Mouse (Mus musculus) embryonic facial prominence, embryonic 12.5 days (tissue): ENCODE data around the gene Ssbp3. TPM values are rescaled to one million over a fixed set of nuclear protein-coding genes. Genes with fewer than 3 reads are reported as not detected.

Source experiments
- ATAC-seq: fragments of 200-750 bp; cut with Nextera tagmentation; 2 replicates; pipeline ENCODE4 v1.8.0; 2017; ENCODE audit not compliant: insufficient number of reproducible peaks, insufficient read depth, low FRiP score, low TSS enrichment
- H3K27ac ChIP-seq: fragments of 300-500 bp; sonication (generic); 2 replicates; pipeline ENCODE4 v1.5.1; 2016; ENCODE audit warnings: mild to moderate bottlenecking
- H3K27me3 ChIP-seq: fragments of 300-500 bp; sonication (generic); 2 replicates; pipeline ENCODE4 v1.6.1; 2016; ENCODE audit warnings: mild to moderate bottlenecking, moderate library complexity
- H3K36me3 ChIP-seq: fragments of 300-500 bp; sonication (generic); 2 replicates; pipeline ENCODE4 v1.6.1; 2016; ENCODE audit warnings: mild to moderate bottlenecking
- H3K4me1 ChIP-seq: fragments of 300-500 bp; sonication (generic); 2 replicates; pipeline ENCODE4 v1.6.1; 2016
- H3K4me2 ChIP-seq: fragments of 300-500 bp; sonication (generic); replicated peaks from 2 replicates; pipeline ENCODE4 v1.6.1; 2016; ENCODE audit warnings: mild to moderate bottlenecking, moderate library complexity
- H3K4me3 ChIP-seq: fragments of 300-500 bp; sonication (generic); 2 replicates; pipeline ENCODE4 v1.5.1; 2016; ENCODE audit warnings: mild to moderate bottlenecking
- H3K9ac ChIP-seq: fragments of 300-500 bp; sonication (generic); 2 replicates; pipeline ENCODE4 v1.6.1; 2016; ENCODE audit warnings: mild to moderate bottlenecking, moderate library complexity
- H3K9me3 ChIP-seq: fragments of 300-500 bp; sonication (generic); 2 replicates; pipeline ENCODE4 v1.6.1; 2016; ENCODE audit warnings: mild to moderate bottlenecking, moderate library complexity
- WGBS: fragments of 180-500 bp; shearing (Covaris S2); methylation state at CpG from one replicate; pipeline ENCODE4 v1.1.7; 2016; 5-methylcytosine and 5-hydroxymethylcytosine counted together
- polyA plus RNA-seq: library from polyadenylated mRNA; unstranded; fragments of >200 nt; fragmentation: Nextera tagmentation; extraction: Ambion mirVana; gene quantifications from 2 replicates; pipeline ENCODE4 v1.2.1, GENCODE M21; 2016

Ssbp3 gene
- polyA plus RNA-seq, 1 experiment from 2014 or later = 279 TPM

- WGBS = 80% methylated on average over 7 of the region's 7 CpGs
- Histone ChIP-seq H3K36me3 (0 out of 2 replicates have a peak, but pooled peaks cover 5% of the 10 kb centered on the region), H3K4me3 (no peak overlapping the region), H3K4me1 (peaks cover 95% of the 10 kb centered on the region), H3K27ac (peak overlapping the region; percentile 26; the same call in 1 of the 2 replicates), H3K27me3 (no peaks in the 10 kb centered on the region), H3K4me2 (no peak overlapping the region), H3K9ac (no peak overlapping the region), H3K9me3 (no peaks in the 10 kb centered on the region)
- no peak for ATAC-seq
These were observed 71.0 kb downstream of the Ssbp3 start for GRCm38 (mm10) chr4:106981385-106982103.

GRCm38 (mm10) chr4:106982344-106983121, 72.0 kb downstream of the Ssbp3 start:
- Histone ChIP-seq H3K4me3 (no peak overlapping the region), H3K4me1 (peaks cover 93% of the 10 kb centered on the region), H3K27ac (no peak overlapping the region), H3K27me3 (no peaks in the 10 kb centered on the region), H3K4me2 (no peak overlapping the region), H3K9me3 (no peaks in the 10 kb centered on the region), H3K36me3 (0 out of 2 replicates have a peak, but pooled peaks cover 5% of the 10 kb centered on the region), H3K9ac (no peak overlapping the region)
- ATAC-seq = no peak
- 63% methylated on average over 4 of the region's 4 CpGs for WGBS

- Histone ChIP-seq H3K36me3 (0 out of 2 replicates have a peak, but pooled peaks cover 5% of the 10 kb centered on the region), H3K4me1 (peaks cover 94% of the 10 kb centered on the region), H3K27me3 (no peaks in the 10 kb centered on the region), H3K27ac (peak overlapping the region; percentile 46), H3K4me2 (no peak overlapping the region), H3K9ac (no peak overlapping the region), H3K4me3 (no peak overlapping the region), H3K9me3 (no peaks in the 10 kb centered on the region)
- WGBS = 67% methylated on average over 7 of the region's 7 CpGs
- no peak for ATAC-seq
These were observed 73.5 kb downstream of the Ssbp3 start for GRCm38 (mm10) chr4:106983908-106984515.

GRCm38 (mm10) chr4:106985289-106985688, 74.8 kb downstream of the Ssbp3 start:
- peak overlapping the region; percentile 67; the same call in 1 of the 2 replicates for H3K27ac ChIP-seq
- H3K4me3 ChIP-seq = no peak overlapping the region
- WGBS = 64% methylated on average over 4 of the region's 4 CpGs
- 0 out of 2 replicates have a peak, but pooled peaks cover 5% of the 10 kb centered on the region for H3K36me3 ChIP-seq
- H3K27me3 ChIP-seq = no peaks in the 10 kb centered on the region
- no peak overlapping the region for H3K9ac ChIP-seq
- peaks cover 83% of the 10 kb centered on the region for H3K4me1 ChIP-seq
- ATAC-seq = no peak
- H3K4me2 ChIP-seq = no peak overlapping the region
- H3K9me3 ChIP-seq = no peaks in the 10 kb centered on the region

- H3K36me3 ChIP-seq = 0 out of 2 replicates have a peak, but pooled peaks cover 5% of the 10 kb centered on the region
- peak overlapping the region; percentile 32; the same call in 1 of the 2 replicates for H3K9ac ChIP-seq
- no peaks in the 10 kb centered on the region for H3K27me3 ChIP-seq
- H3K4me1 ChIP-seq = peaks cover 77% of the 10 kb centered on the region
- WGBS = 16% methylated on average over 15 of the region's 15 CpGs
- no peaks in the 10 kb centered on the region for H3K9me3 ChIP-seq
- H3K27ac ChIP-seq = peak overlapping the region; percentile 67
- peak; percentile 19; the same call in 1 of the 2 replicates for ATAC-seq
- no peak overlapping the region for H3K4me3 ChIP-seq
- 0 out of 2 replicates have a peak overlapping the region, but pooled peaks have one; percentile 14 for H3K4me2 ChIP-seq
These were observed 75.7 kb downstream of the Ssbp3 start for GRCm38 (mm10) chr4:106985899-106986832.

GRCm38 (mm10) chr4:106987725-106988364, 77.3 kb downstream of the Ssbp3 start:
- no peak overlapping the region; the same call in 1 of the 2 replicates for H3K9ac ChIP-seq
- WGBS = 28% methylated on average over 7 of the region's 7 CpGs
- H3K4me1 ChIP-seq = peaks cover 61% of the 10 kb centered on the region
- H3K27ac ChIP-seq = peak overlapping the region; percentile 32; the same call in 1 of the 2 replicates
- H3K36me3 ChIP-seq = no peaks in the 10 kb centered on the region
- no peaks in the 10 kb centered on the region for H3K27me3 ChIP-seq
- no peaks in the 10 kb centered on the region for H3K9me3 ChIP-seq
- ATAC-seq = no peak
- no peak overlapping the region for H3K4me2 ChIP-seq
- H3K4me3 ChIP-seq = no peak overlapping the region

- Histone ChIP-seq H3K4me2 (no peak overlapping the region), H3K27ac (peak overlapping the region; percentile 55; the same call in 1 of the 2 replicates), H3K36me3 (no peaks in the 10 kb centered on the region), H3K4me1 (peaks cover 61% of the 10 kb centered on the region), H3K27me3 (no peaks in the 10 kb centered on the region), H3K4me3 (no peak overlapping the region), H3K9ac (no peak overlapping the region), H3K9me3 (no peaks in the 10 kb centered on the region)
- WGBS = 51% methylated on average over 6 of the region's 6 CpGs
- no peak for ATAC-seq
These were observed 78.4 kb downstream of the Ssbp3 start for GRCm38 (mm10) chr4:106988886-106989225.

- H3K27ac ChIP-seq = peak overlapping the region; percentile 55
These were observed 78.9 kb downstream of the Ssbp3 start for GRCm38 (mm10) chr4:106989226-106989983.

GRCm38 (mm10) chr4:106993053-106993452, 82.6 kb downstream of the Ssbp3 start:
- Histone ChIP-seq H3K27ac (no peak overlapping the region), H3K4me3 (no peak overlapping the region), H3K9ac (no peak overlapping the region), H3K9me3 (no peaks in the 10 kb centered on the region), H3K4me2 (no peak overlapping the region), H3K27me3 (no peaks in the 10 kb centered on the region), H3K36me3 (no peaks in the 10 kb centered on the region), H3K4me1 (peaks cover 57% of the 10 kb centered on the region)
- 93% methylated on average over 5 of the region's 5 CpGs for WGBS
- no peak for ATAC-seq

More at GRCm38 (mm10) chr4:106989226-106989983, 78.9 kb downstream of the Ssbp3 start:
- no peak for ATAC-seq
- Histone ChIP-seq H3K9me3 (no peaks in the 10 kb centered on the region), H3K4me3 (no peak overlapping the region), H3K4me2 (no peak overlapping the region), H3K27me3 (no peaks in the 10 kb centered on the region), H3K36me3 (no peaks in the 10 kb centered on the region), H3K4me1 (peaks cover 62% of the 10 kb centered on the region), H3K9ac (no peak overlapping the region)
- WGBS = 44% methylated on average over 10 of the region's 10 CpGs

- 78% methylated on average over 5 of the region's 5 CpGs for WGBS
- no peak for ATAC-seq
- H3K4me2 ChIP-seq = no peak overlapping the region
- H3K36me3 ChIP-seq = no peaks in the 10 kb centered on the region
- H3K27ac ChIP-seq = no peak overlapping the region
- no peaks in the 10 kb centered on the region for H3K9me3 ChIP-seq
- no peaks in the 10 kb centered on the region for H3K27me3 ChIP-seq
- no peak overlapping the region for H3K9ac ChIP-seq
- peaks cover 48% of the 10 kb centered on the region for H3K4me1 ChIP-seq
- no peak overlapping the region for H3K4me3 ChIP-seq
These were observed 83.8 kb downstream of the Ssbp3 start for GRCm38 (mm10) chr4:106994252-106994651.
